Mouse (Mus musculus): ENCODE measurements at regions not wholly inside any gene's neighbourhood (a gene's known extent, or its start where the extent isn't known, plus 50 kb on each side); places are given as distances from the start of the nearest gene placed in this dataset.

DNA sequence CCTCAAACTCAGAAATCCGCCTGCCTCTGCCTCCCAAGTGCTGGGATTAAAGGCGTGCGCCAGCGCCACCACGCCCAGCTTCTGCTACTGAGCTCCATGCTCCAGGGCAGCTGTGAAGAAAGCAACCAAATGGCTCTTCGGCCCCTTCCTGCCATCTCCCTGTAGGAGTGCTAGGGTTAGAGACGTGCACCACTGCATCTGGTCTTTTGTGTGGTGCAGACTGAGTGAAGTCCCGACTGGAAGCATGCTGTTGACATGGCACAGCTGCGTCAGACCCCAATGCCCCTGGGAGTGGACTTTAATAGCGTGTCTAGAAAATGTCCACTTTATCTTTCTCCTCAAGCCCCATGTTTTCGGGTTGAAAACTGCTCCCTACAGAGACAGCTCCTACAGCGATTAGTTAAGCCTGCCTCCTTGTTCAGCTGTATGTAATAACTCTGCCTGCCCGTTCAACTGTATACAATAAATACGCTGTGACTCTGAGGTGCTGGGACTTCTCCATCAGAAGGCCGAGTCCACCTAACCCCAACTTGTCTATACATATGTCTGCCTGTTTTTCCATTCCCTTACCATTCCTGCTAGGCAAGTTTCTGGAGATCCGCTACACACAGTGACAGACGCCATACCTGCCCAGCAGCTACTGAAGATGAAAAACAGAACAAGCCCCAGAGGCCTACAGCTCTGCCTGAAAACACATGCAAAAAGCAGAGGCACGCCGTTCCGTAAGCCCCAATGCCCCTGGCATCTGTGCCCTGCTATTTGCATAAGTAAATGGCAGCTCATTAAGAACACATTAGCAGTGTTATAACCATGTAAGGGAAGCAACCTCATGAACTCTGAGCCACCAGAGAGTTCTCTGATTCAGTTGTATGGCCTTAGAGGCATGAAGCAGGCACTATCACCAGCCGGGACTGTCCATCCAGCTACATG lies 105.2 kb downstream of the Ier5 start:
- DNase-seq: no peak

- DNase-seq: no peak
Observed at GRCm38 (mm10) chr1:154983325-154983724, 99.0 kb upstream of the Cacna1e start.

DNA sequence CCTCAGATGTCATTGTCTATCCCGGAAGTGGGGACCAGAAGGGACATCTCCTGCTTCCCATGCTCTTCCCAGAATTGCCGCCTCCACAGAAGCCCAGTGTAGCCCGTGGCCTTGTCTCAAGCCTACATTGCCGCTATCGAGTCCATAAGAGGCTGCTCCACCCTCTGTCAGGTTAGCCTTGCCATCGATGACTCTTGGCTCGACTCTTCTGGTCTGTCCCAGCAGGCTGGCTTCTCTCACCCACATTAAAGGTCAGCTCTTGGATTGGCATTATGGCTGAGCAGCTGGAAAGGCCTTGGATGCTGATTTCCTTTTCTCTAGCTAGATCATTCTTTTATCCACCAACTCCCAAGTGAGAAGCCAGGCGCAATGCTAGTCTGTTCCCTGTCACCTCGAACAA lies 98.5 kb upstream of the Cacna1e start:
- no peak for DNase-seq

DNA sequence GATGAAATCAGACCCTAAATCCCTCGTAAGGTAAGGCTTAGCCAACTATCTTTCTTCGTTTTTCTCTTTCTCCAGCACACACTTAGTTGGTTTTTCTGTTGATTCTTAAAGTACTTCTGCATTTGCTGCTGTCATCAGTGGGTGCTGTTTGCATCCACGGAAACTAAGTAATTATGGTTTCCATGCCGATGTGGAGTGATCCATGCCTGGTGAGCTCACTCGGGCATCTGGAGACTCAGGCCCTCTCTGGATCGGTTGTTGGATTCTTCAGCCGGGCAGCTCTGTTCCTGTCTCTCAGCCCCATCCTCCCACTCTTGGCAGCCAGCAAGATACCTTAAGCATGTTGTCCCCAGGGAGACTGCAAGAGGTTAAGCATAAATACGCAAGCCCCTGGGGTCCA lies 97.4 kb upstream of the Cacna1e start:
- no peak for DNase-seq

GRCm38 (mm10) chr1:154975732-154976131 lies 91.4 kb upstream of the Cacna1e start:
- DNase-seq: no peak

- no peak for DNase-seq
Observed at GRCm38 (mm10) chr1:154961271-154961670, 77.0 kb upstream of the Cacna1e start.

DNA sequence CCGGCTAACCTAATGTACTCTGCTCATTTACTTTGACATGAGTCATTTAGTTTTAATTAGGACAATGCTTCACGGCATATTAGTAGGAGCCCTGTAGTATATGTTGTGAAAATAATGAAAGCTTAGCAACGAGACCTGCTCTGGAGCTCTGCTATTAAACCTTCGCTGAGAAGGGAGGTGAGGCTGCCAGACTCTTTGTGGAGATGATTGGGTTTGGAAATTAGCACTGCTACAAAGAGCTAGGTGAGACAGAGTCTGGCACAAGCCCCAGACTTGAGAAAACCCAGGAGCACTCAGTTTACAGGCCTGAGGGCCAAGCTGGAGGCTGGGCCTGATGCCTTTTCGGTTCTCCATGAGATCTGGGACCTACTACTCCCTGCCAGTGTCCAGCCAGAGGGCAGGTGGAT lies 72.3 kb upstream of the Cacna1e start:
- DNase-seq: no peak

DNA sequence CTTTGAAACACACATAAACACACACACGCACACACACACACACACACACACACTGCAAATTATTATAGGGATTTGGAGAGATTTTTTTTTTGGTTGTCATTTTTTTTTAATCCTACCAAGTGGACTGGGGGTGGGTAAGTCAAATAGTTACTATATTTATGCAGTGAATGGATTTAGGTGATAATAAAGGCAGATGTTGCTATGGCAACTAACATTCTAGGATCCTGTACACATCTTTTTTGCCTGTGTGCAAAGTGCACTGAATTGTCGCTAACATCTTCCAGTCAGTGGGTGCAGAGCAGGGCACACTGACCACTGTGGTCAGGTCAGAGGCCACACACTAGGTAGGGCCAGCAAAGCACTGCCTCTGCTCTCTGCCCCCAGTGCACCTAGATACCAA lies 68.4 kb upstream of the Cacna1e start:
- DNase-seq: no peak
